Mouse (Mus musculus) erythroblast, adult 5-6 weeks (primary cell): ENCODE results near the gene Dagla. TPM values are rescaled to one million over a fixed set of nuclear protein-coding genes. Genes with fewer than 3 reads are reported as not detected.

Experiments used
- ATAC-seq: replicated peaks from 2 replicates; pipeline ENCODE4 v1.8.0; 2016; ENCODE audit warnings: moderate number of reproducible peaks, mild to moderate bottlenecking, moderate TSS enrichment, inconsistent platforms; ENCODE audit not compliant: poor library complexity, low FRiP score, severe bottlenecking
- total RNA-seq, 2 experiments: library from RNA; stranded (forward) in 1 of 2; stranded (reverse) in 1 of 2; fragments of 150-400 nt in 1 of 2; fragments of 200-764, 138-1000 nt in 1 of 2; gene quantifications; 2 replicates each; pipeline versions ENCODE4 v1.2.3 to v1.2.4; 2015 to 2017; ENCODE audit warnings: low replicate concordance in 2 of 2

Dagla gene
- total RNA-seq, 2 experiments from 2014 or later = not detected

- ATAC-seq = no peak
Measured at GRCm38 (mm10) chr19:10247165-10247564, 57.5 kb downstream of the Dagla start.

- no peak for ATAC-seq
Measured at GRCm38 (mm10) chr19:10244183-10244582, 60.5 kb downstream of the Dagla start.

- ATAC-seq = no peak
Measured at GRCm38 (mm10) chr19:10242916-10243315, 61.8 kb downstream of the Dagla start.

- peak; percentile 63 for ATAC-seq
Measured at GRCm38 (mm10) chr19:10240654-10241305, 63.9 kb downstream of the Dagla start, which contains the start of gene Myrf. TSS of gene Myrf (minus strand) at chr19:10240748.

- no peak for ATAC-seq
Measured at GRCm38 (mm10) chr19:10239975-10240653, 64.6 kb downstream of the Dagla start.

- ATAC-seq = no peak
Measured at GRCm38 (mm10) chr19:10239419-10239818, 65.3 kb downstream of the Dagla start.

- ATAC-seq = no peak
Measured at GRCm38 (mm10) chr19:10238477-10238876, 66.2 kb downstream of the Dagla start.

GRCm38 (mm10) chr19:10235784-10236565 is 68.7 kb downstream of the Dagla start:
- no peak for ATAC-seq

GRCm38 (mm10) chr19:10232327-10233017 is 72.2 kb downstream of the Dagla start:
- no peak for ATAC-seq

- ATAC-seq = no peak
Measured at GRCm38 (mm10) chr19:10231871-10232270, 72.8 kb downstream of the Dagla start.

GRCm38 (mm10) chr19:10231016-10231415 is 73.7 kb downstream of the Dagla start:
- no peak for ATAC-seq

- no peak for ATAC-seq
Measured at GRCm38 (mm10) chr19:10225767-10226166, 78.9 kb downstream of the Dagla start.

- no peak for ATAC-seq
Measured at GRCm38 (mm10) chr19:10224637-10225453, 79.8 kb downstream of the Dagla start.

GRCm38 (mm10) chr19:10223561-10223960 is 81.1 kb downstream of the Dagla start:
- ATAC-seq = no peak

GRCm38 (mm10) chr19:10222656-10223055 is 82.0 kb downstream of the Dagla start:
- ATAC-seq = no peak

GRCm38 (mm10) chr19:10221585-10221984 is 83.1 kb downstream of the Dagla start:
- no peak for ATAC-seq

GRCm38 (mm10) chr19:10219593-10219992 is 85.1 kb downstream of the Dagla start:
- no peak for ATAC-seq

GRCm38 (mm10) chr19:10219108-10219507 is 85.6 kb downstream of the Dagla start:
- no peak for ATAC-seq

- ATAC-seq = no peak
Measured at GRCm38 (mm10) chr19:10216101-10216500, 88.6 kb downstream of the Dagla start.
